Mouse (Mus musculus) kidney, postnatal 14 days (tissue): Measurements from ENCODE around the gene Srarp.

Experiments used
- DNase-seq: peaks from one replicate; pipeline ENCODE4 v3.0.0; 2022; ENCODE audit warnings: mixed read lengths

Gene Srarp

DNA sequence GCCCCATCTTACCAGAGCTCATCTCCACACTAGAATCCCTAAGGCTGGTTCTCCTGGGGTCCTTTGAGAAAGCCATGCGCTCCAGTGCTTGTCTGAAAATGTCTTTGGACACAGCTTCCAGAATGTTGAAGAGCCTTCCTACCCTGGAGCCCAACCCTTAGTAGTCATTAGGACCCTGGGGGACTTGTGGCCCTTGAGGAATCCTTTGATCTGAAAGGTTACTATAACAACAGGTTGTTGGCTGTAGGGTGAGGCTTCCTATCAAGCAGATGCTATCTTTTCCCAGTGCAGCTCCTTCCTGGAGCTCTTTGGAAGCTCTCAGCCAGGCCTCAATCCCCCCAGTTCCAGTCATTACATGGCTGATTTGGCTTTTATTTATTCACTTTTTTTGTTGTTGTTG, at the start of gene Srarp:
Srarp (minus strand) TSS at position 132 of the 400 bp plus-strand sequence.
- DNase-seq, result no peak

DNA sequence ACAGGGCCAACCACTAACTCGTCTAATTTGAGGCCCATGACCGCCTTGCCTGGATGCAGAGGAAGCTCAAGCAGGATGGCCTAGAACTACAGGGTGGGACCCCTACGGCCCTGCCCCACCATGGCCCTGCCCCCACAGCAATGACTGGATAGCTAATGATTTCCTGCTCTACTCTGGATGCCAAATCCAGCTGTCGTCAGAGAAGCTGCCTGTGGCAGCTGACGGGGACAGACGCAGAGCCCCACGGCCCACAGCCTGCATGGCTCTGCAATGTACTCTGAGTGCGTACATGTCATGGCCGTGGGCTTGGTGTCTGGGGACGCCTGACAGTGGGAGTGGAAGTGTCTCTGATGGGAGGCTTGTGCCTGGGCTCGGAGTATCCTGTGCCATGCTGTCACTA, 48.2 kb upstream of the Srarp start:
- no peak for DNase-seq

GRCm38 (mm10) chr4:141479411-141479810, 43.5 kb upstream of the Srarp start:
- no peak for DNase-seq

DNA sequence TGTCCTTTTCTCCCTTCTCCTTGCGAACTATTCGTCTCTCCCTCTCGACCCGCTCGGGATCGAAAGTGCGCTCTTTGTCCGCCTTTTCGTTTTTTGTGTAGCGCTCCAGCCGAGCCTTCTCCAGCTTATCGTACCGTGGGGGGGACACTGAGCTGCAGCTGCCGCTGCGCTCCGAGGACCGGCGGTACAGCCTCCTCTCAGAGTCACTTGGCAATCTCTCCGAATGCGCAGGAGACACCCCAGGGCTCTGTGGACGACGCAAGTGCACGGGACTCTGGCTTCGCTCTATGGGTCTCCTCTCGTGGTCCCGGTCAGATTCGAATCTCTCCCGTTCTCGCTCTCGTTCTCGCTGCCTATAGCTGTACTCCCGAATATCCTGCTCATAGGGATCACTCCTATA, 42.9 kb upstream of the Srarp start:
- DNase-seq, result no peak

GRCm38 (mm10) chr4:141478225-141478624, 42.3 kb upstream of the Srarp start:
- no peak for DNase-seq

DNA sequence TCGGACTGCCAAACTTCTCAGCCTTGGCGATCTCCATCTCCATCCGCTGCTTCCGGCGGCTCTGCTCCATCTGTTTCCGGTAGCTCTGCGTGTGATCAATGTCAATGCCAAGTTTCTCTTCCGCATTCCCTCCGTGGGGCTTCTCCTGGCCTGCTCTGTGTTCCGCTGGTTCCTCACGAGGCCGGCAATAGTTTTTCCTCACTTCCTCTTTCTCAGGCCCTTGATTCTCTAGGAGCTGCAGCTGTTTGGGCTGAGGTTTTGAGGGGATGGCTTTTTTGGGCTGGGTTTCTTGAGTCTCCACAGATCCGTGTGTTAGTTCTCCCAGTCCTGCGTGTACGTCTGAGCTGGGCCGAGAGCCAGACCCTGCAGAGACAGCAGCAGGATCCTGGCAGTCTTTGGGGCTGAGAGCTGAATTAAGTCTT, 41.8 kb upstream of the Srarp start:
- DNase-seq, result peak; percentile 48

GRCm38 (mm10) chr4:141474431-141474830, 38.5 kb upstream of the Srarp start:
- DNase-seq, result no peak

DNA sequence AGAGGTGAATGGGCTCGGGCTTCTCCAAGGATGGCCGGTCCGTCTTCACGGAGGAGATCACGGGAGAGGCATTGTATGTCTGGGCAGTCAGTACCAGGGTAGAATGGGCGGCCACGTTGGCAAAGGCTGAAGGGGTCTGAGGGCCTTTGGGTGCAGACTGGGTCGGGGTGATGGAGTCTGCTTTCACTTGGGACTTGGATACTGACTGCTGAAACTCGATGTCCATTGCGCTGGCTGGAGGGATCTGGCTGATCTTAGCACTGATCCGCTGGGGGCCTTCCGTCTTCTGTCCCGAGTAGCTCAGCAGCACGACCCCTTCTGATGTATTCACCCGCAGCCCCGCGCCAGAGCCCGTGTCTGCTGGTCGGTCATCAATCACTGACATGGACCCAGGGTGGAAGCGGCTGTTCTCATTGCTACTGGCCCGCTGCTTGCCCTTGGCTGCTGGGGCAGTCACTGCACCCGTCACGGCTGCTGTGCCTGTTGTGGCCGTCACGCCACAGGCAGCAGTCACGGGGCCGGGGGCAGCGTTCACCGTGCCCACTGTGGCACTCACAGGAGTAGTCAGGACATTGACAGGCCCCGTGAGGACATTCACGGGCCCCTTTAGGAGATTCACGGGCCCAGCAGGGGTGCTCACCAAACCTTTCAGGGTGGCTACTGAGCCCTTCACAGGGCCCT, 36.9 kb upstream of the Srarp start:
- no peak for DNase-seq

DNA sequence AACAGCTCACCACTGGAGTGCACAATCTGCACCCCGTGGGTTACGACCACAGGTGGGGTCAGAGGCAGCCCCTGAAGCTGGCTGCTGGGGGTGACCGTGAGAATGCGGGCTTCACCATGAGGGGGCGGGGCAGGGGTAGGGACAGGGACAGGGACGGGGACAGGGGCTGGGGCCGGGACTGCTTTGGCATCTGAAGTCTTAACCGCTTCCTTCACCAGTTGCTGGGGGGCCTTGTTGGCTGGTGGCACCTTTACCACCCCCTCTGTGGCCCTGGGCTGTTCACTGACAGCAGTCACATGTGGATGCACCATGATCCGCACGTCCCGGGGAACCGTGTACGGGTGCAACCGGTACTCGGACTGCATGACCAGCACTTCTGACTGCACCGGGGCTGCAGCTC, 35.6 kb upstream of the Srarp start:
- DNase-seq, result no peak

DNA sequence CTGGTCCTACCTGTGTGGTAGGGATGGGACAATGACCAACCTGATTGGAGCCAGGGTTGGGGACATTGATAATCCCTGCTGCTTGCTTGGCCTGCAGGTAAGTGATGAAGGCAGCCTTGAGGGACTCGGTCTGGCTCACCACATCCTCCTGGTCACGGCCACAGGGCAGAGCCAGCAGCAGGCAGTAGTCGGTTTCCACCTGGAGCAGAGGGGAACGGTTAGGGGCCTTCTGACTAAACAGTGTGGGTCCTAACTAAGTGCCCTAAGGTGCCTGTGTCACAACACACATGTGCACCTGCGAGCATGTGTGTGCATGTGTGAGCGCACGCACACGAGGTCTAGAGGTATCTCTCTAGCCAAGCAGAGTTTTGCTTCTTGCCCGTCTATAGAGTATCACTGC, 33.4 kb upstream of the Srarp start:
- no peak for DNase-seq

DNA sequence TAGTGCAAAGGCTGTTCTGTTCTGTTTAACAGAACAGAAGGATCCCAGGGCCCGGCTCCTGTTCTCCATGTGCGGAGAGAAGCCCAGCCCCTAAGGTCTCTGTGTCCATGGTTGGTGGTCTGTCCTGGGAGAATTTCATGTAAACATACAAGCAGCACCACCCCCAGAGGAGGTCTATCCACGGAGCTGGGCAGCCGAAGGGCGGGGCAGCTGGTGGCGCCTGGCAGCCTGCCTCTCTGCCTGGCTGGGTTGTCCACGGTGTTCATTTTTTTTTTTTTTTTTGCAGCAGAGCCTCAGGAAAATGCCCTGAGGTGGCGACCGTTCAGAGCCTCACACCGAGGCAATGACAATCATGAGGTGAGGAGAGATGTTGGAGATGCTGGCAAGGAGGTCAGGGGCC, 32.7 kb upstream of the Srarp start:
- no peak for DNase-seq

DNA sequence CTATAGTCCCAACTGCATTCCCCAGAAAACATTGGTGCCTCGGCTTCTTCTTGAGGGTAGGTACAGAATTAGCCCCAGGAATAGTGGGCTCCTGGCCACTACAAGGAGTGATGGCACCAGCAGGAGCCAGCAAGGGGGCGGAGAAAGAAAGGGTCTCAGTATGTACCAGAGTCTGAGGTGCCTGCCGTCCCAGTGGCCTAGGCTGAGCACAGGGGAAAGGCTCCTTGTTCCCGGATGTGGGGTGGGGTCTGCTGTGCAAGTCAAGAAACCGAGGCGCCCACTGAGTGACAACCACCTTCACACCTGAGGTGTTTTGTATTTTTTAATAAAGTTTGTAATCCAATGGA, 31.6 kb upstream of the Srarp start:
- DNase-seq, result no peak

- DNase-seq, result no peak
Observed at GRCm38 (mm10) chr4:141466844-141467580, 31.1 kb upstream of the Srarp start.

DNA sequence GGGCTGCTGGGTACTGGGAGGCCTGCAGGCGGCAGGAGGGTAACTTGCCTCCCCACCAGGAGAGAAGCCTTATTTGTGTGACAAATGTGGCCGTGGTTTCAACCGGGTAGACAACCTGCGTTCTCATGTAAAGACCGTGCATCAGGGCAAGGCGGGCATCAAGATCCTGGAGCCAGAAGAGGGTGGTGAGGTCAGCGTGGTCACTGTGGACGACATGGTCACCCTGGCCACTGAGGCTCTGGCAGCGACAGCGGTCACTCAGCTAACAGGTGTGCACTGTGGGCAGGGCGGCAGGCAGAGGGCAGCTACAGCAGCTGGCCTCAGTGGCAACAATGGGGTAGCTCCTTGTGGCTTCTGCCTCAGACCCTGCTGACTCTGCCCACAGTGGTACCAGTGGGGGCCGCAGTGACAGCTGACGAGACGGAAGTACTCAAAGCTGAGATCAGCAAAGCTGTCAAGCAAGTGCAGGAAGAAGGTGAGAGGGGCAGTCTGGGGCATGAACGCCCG, 30.4 kb upstream of the Srarp start:
- no peak for DNase-seq

- DNase-seq, result no peak
Observed at GRCm38 (mm10) chr4:141465512-141466288, 29.8 kb upstream of the Srarp start.

- no peak for DNase-seq
Observed at GRCm38 (mm10) chr4:141464722-141465121, 28.8 kb upstream of the Srarp start.

DNA sequence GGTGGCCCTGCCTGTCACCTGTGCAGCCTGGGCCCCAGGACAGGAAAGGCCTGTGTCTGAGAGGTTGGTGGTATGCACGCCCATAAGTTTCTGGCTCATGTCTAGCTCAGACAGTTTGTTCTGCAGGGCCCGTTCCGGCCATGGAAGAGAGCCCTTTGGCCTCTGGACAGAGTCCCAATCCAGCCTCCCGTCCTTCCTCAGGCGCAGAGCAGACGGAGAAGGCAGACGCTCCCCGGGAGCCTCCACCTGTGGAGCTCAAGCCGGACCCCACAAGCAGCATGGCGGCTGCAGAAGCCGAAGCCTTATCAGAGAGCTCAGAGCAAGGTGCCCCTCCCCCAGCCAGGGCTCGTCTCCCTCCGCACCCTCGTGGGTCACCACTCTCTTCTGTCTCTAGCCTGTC, 27.6 kb upstream of the Srarp start:
- peak; percentile 71 for DNase-seq

- DNase-seq, result no peak
Observed at GRCm38 (mm10) chr4:141461576-141461975, 25.7 kb upstream of the Srarp start.

DNA sequence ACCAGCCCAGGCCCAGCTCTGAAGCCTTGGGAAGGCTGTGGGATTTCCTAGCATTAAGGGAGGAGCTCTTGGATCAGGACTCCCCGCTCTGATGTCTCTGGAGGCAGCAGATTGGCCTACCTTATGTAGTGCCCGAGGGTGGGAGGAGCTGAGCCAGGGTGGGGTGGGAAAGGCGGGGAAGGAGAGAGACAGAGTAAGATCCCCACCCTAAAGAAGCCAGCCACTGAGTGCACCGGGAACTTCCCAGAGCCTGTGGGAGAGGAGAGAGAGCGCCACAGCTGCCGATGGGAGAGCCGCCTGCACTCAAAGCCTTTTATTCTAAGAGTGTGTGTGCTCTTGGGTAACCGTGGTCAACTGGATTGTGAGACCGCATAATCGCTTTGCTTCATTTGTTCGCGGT, 25.2 kb upstream of the Srarp start:
- no peak for DNase-seq

GRCm38 (mm10) chr4:141460481-141460880, 24.6 kb upstream of the Srarp start:
- no peak for DNase-seq

DNA sequence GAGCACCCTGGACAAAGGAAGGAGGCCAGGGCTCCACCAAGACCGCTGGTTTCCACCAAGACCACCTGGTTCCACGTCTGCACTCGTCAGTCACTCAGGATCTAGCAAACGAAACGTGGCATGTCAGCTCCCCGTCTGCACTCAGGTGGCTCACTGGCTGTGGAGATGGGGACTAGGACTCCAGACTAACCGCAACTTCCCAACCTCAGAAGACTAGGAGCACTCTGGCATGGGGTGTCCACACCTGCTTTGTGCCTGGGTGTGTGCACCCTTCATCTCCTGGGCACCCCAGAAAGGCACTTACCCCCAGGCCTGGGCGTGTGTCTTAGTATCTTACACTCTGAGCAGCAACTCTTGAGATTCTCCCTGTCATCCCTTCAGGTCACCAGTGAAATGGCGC, 23.9 kb upstream of the Srarp start:
- DNase-seq, result no peak

DNA sequence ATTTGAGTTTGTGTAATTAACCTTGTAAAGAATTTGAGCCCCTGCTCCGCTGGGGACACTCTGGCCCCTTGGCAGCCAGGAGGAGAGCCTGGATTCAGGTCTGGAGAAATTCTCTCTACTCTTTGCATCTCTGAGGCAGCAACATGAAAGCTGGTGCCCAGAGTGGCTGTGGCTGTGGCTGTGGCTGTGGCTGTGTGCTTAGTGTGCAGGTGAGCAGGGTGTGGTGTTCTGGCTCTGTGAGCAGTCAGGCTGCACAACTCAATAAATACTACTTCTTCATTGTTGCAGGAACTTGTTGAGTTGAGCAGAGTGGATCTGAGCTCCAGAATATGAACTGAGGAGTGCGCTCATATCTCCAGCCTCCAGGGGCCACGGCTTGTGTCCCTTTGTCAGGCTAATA, 23.0 kb upstream of the Srarp start:
- no peak for DNase-seq

GRCm38 (mm10) chr4:141458236-141458635, 22.3 kb upstream of the Srarp start:
- DNase-seq, result peak; percentile 55
